Mouse (Mus musculus) embryonic facial prominence, embryonic 15.5 days (tissue): ENCODE results near the gene Ddx5. TPM values are rescaled to one million over a fixed set of nuclear protein-coding genes. Genes with fewer than 3 reads are reported as not detected.
"Not testable (repeated sequence)": the region's sequence is repeated elsewhere in the genome, so short reads cannot be mapped to it uniquely, and the experiment has no call there.

Experiments
- ATAC-seq: fragments of 200-750 bp; cut with Nextera tagmentation; 2 replicates; pipeline ENCODE4 v1.8.0; 2017; ENCODE audit warnings: low read depth, moderate TSS enrichment; ENCODE audit not compliant: insufficient number of reproducible peaks, low FRiP score, low TSS enrichment
- H3K27ac ChIP-seq: fragments of 300-500 bp; sonication (generic); replicated peaks from 2 replicates; pipeline ENCODE4 v1.5.1; 2015; ENCODE audit warnings: mild to moderate bottlenecking, inconsistent platforms
- H3K27me3 ChIP-seq: fragments of 300-500 bp; sonication (generic); 2 replicates; pipeline ENCODE4 v1.6.1; 2015; ENCODE audit warnings: inconsistent platforms
- H3K36me3 ChIP-seq: fragments of 300-500 bp; sonication (generic); 2 replicates; pipeline ENCODE4 v1.6.1; 2015; ENCODE audit warnings: mild to moderate bottlenecking, inconsistent platforms
- H3K4me1 ChIP-seq: fragments of 300-500 bp; sonication (generic); 2 replicates; pipeline ENCODE4 v1.6.1; 2015; ENCODE audit warnings: inconsistent platforms
- H3K4me2 ChIP-seq: fragments of 300-500 bp; sonication (generic); replicated peaks from 2 replicates; pipeline ENCODE4 v1.6.1; 2015; ENCODE audit warnings: mild to moderate bottlenecking, inconsistent platforms
- H3K4me3 ChIP-seq: fragments of 300-500 bp; sonication (generic); replicated peaks from 2 replicates; pipeline ENCODE4 v1.5.1; 2015; ENCODE audit warnings: mild to moderate bottlenecking, inconsistent platforms
- H3K9ac ChIP-seq: fragments of 300-500 bp; sonication (generic); 2 replicates; pipeline ENCODE4 v1.6.1; 2015; ENCODE audit warnings: inconsistent platforms
- H3K9me3 ChIP-seq: fragments of 300-500 bp; sonication (generic); replicated peaks from 2 replicates; pipeline ENCODE4 v1.6.1; 2016; ENCODE audit warnings: inconsistent platforms
- WGBS: fragments of 180-500 bp; shearing (Covaris S2); methylation state at CpG from one replicate; pipeline ENCODE4 v1.1.7; 2015; 5-methylcytosine and 5-hydroxymethylcytosine counted together
- polyA plus RNA-seq: library from polyadenylated mRNA; unstranded; fragments of >200 nt; fragmentation: Nextera tagmentation; extraction: Ambion mirVana; gene quantifications from 2 replicates; pipeline ENCODE4 v1.2.1, GENCODE M21; 2015

Gene Ddx5
- polyA plus RNA-seq, 1 experiment from 2014 or later = 297 TPM

DNA sequence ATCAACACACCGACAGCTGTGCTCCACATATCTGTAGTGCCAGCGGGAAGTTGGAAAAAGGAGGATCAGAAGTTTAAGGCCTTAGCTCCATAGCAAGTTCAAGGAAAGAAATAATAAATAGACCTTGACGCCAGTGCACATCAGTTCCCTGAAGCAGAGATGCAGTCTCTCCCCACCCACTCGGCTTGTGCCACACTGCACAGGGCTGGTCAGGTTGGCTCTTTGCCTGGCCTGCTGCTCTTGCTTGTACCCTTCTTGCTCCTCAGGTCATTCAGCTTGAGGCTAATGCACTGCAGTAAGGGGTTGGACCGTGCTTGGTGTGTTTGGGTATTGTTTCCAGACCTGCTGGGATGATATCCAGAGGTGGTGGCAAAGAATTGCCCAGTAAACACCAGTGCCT, 28.5 kb downstream of the Ddx5 start:
- peaks cover 17% of the 10 kb centered on the region for H3K4me1 ChIP-seq
- H3K27me3 ChIP-seq = no peaks in the 10 kb centered on the region
- no peak for ATAC-seq
- 91% methylated on average over 5 of the region's 5 CpGs for WGBS
- 0 out of 2 replicates have a peak, but pooled peaks cover 3% of the 10 kb centered on the region for H3K36me3 ChIP-seq
- no peak overlapping the region for H3K27ac ChIP-seq
- H3K9me3 ChIP-seq = no peaks in the 10 kb centered on the region
- H3K4me3 ChIP-seq = no peak overlapping the region
- H3K9ac ChIP-seq = no peak overlapping the region
- H3K4me2 ChIP-seq = no peak overlapping the region

DNA sequence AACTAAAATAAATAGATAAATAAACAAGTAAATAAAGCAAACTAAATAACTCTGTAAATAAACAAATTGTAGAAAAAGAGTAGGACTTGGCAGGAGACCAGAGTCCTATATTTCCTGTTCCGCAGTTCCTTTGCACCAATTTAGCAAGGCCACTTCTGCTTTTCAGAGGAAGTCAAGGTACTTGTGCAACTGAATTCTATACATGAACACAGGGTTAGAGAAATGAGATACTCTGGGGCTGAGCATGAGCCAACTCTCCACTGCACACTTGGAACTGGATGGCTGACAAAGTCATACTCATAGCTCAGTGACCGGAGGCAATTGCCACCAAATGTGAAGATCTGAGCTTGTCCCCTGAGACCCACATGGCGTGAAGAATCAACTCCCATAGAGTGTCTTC, 30.0 kb downstream of the Ddx5 start:
- Histone ChIP-seq H3K9ac (no peak overlapping the region), H3K27me3 (no peaks in the 10 kb centered on the region), H3K36me3 (no peaks in the 10 kb centered on the region), H3K27ac (no peak overlapping the region), H3K4me1 (peaks cover 17% of the 10 kb centered on the region), H3K4me2 (no peak overlapping the region), H3K9me3 (no peaks in the 10 kb centered on the region), H3K4me3 (no peak overlapping the region)
- no peak for ATAC-seq
- 87% methylated on average over 3 of the region's 3 CpGs for WGBS

DNA sequence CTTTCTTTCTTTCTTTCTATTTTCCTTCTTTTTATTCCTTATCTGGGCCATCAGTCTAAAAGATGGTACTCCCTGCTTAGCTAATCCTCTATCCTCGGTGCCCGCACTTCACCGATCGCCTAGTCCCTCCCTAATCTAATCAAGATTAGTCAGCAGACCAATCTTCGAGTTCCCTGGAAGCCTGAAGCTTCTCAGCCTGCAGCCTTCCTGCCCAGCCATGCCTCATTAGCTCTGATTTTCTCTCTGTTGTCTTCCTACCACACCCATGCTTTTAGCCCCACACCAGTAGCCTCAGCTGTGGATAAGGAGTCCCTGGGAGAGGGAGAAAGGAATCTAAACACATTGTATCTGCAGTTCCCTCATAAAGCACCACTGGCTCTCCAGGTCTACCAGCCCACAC, 33.4 kb downstream of the Ddx5 start:
- Histone ChIP-seq H3K36me3 (no peaks in the 10 kb centered on the region), H3K9me3 (no peaks in the 10 kb centered on the region), H3K27ac (no peak overlapping the region), H3K4me1 (no peaks in the 10 kb centered on the region), H3K9ac (no peak overlapping the region), H3K4me2 (no peak overlapping the region), H3K4me3 (no peak overlapping the region), H3K27me3 (no peaks in the 10 kb centered on the region)
- 46% methylated on average over 5 of the region's 5 CpGs for WGBS
- ATAC-seq = no peak

DNA sequence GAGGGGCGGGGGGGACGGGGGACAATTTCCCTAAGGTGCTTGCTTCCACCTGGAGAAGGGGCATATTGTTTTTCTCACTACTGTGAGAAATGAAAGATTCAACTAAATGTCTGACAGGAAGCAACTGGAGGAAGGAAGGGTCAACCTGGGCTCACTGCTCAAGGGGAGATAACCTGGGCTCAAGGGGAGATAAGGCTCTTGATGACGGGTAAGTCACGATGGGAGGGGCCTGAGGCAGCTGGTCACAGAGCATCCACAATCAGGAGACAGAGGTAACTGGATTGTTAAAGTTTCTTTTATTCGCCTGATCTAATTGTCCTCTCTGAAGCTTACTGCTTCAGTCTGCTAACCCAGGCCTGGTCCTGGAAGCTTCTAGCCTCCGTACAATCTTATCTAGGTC, 35.7 kb downstream of the Ddx5 start:
- ATAC-seq = no peak
- Histone ChIP-seq H3K27ac (no peak overlapping the region), H3K4me1 (no peaks in the 10 kb centered on the region), H3K36me3 (no peaks in the 10 kb centered on the region), H3K9ac (no peak overlapping the region), H3K4me2 (no peak overlapping the region), H3K9me3 (no peaks in the 10 kb centered on the region), H3K27me3 (no peaks in the 10 kb centered on the region), H3K4me3 (no peak overlapping the region)
- 86% methylated on average over 6 of the region's 6 CpGs for WGBS

DNA sequence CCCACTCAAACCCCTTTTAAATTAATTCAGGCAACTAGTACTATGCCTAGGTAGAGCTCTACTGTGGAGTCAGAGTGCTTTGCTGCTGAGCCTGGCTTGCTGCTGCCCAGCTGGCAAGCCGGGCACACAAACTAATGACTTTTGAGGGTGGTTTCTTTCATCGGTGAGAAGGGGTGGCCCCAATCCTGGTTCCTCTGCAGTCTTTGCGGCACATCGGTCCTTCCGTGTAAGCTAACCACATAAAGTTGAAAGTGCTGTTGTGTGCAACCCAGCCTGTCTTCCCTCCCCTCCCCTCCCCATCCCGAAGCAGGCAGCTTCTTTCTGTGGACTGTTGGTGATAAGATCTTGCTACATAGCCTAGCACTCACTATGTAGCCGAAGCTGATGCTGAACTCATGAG, 36.9 kb downstream of the Ddx5 start:
- H3K9me3 ChIP-seq = no peaks in the 10 kb centered on the region
- ATAC-seq = no peak
- no peak overlapping the region for H3K27ac ChIP-seq
- 72% methylated on average over 7 of the region's 7 CpGs for WGBS
- H3K36me3 ChIP-seq = no peaks in the 10 kb centered on the region
- H3K4me2 ChIP-seq = no peak overlapping the region
- no peak overlapping the region for H3K4me3 ChIP-seq
- no peaks in the 10 kb centered on the region for H3K27me3 ChIP-seq
- no peaks in the 10 kb centered on the region for H3K4me1 ChIP-seq
- no peak overlapping the region for H3K9ac ChIP-seq

DNA sequence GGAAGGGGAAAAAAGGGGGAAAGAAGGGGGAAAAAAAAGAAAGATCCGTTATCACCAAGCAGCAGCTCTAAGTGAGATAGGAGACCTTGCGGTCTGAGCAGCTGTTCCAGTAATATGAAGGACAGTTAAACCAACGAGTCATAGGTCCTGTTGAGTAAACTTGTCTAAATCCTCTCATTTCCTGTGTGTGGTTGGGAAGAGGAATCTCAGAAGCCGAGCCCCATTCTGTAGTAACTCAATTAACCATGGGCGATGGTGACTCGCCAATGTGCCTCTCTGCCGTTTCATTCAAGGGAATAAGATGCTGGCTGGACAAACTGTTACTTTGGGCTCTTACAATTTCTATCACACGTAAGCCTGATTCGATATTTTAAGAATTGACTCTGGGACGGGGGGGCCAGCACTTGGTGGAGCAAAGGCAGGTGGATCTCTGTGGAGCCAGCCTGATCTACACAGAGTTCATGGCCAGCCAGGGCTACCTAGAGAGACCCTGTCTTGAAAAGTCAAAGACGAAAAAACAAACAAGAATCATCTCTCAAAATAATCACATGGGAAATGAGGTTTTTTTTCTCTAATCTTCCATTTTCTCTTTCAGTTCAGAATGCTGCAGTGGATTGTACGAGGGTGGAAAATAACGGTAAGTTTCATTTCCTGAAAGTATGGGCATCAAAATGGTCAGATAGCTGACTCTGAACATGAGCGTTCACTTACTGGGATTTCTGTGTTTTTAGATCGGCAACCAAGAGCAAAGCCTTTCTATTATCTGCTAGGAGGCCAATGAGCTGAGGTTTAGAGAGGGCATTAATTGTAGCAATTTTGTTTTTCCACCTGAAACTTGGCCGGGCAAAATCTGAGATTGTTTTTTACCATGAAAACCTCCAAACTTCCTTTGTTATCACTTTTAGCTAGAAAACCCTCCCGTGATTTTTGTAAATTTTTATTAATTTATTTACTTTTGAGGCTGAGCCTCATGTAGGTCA, 37.7 kb downstream of the Ddx5 start, which contains the start of gene Milr1:
TSS of gene Milr1 (plus strand) at position 188 of the 980 bp plus-strand sequence.
- Histone ChIP-seq H3K36me3 (no peaks in the 10 kb centered on the region), H3K4me1 (no peaks in the 10 kb centered on the region), H3K27me3 (no peaks in the 10 kb centered on the region), H3K9ac (no peak within 1 kb of the TSS), H3K9me3 (no peaks in the 10 kb centered on the region), H3K27ac (no peak within 1 kb of the TSS), H3K4me3 (no peak within 1 kb of the TSS), H3K4me2 (no peak within 1 kb of the TSS)
- no peak for ATAC-seq
- 80% methylated on average over 17 of the region's 17 CpGs for WGBS

DNA sequence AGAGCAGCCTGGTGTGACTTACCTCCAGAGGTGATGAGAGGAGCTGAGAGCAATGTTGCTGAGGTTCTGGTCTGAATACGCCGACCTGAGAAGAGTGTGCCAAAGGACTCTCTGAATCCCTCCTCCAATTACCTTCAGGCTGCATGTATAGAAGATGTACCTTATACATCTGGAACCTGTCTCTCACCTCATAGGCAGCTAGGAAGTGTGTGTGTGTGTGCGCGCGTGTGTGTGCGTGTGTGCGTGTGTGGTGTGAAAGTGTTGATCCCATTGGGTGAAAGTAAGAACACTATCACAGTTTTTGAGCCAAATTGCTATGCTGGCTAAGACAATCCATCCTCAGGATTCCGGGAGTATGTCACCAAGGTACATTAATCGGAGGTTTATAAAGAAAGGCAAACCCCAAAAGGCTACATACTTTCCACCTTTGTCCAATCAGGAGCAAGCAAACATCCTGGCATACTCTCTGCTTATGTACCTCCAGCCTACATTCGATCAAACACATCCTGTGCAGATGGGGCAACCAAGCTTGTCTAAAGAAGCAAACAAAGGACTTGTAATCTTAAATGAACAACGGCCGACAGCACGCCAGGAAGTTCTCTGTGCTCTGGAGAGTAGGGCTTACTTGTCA, 38.7 kb downstream of the Ddx5 start, which contains the start of gene Pecam1:
TSS of gene Pecam1 (minus strand) at position 508 of the 631 bp plus-strand sequence.
- Histone ChIP-seq H3K27ac (no peak within 1 kb of the TSS), H3K4me3 (no peak within 1 kb of the TSS), H3K4me1 (no peaks in the 10 kb centered on the region), H3K27me3 (no peaks in the 10 kb centered on the region), H3K4me2 (no peak within 1 kb of the TSS), H3K9ac (no peak within 1 kb of the TSS), H3K36me3 (no peaks in the 10 kb centered on the region), H3K9me3 (no peaks in the 10 kb centered on the region)
- no peak for ATAC-seq
- 83% methylated on average over 13 of the region's 13 CpGs for WGBS

DNA sequence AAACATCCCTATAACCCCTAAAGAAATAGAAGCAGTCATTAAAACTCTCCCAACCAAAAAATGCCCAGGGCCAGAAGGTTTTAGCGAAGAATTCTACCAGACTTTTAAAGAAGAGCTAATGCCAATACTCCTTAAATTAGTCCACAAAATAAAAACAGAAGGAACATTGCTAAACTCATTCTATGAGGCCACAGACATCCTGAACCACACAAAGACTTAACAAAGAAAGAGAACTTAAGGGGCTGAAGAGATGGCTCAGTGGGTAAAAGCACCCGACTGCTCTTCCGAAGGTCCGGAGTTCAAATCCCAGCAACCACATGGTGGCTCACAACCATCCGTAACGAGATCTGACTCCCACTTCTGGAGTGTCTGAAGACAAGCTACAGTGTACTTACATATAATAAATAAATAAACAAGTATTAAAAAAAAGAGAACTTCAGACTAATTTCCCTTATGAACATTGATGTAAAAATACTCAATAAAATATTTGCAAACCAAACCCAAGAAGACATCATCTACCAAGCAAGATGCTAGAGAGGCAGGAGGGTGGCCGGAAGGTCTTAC, 39.3 kb downstream of the Ddx5 start:
- not testable (repeated sequence) for ATAC-seq, H3K36me3 ChIP-seq, H3K4me3 ChIP-seq, H3K9ac ChIP-seq, H3K4me1 ChIP-seq, H3K9me3 ChIP-seq, H3K27me3 ChIP-seq, H3K27ac ChIP-seq, H3K4me2 ChIP-seq
- WGBS = 94% methylated on average over 7 of the region's 7 CpGs

DNA sequence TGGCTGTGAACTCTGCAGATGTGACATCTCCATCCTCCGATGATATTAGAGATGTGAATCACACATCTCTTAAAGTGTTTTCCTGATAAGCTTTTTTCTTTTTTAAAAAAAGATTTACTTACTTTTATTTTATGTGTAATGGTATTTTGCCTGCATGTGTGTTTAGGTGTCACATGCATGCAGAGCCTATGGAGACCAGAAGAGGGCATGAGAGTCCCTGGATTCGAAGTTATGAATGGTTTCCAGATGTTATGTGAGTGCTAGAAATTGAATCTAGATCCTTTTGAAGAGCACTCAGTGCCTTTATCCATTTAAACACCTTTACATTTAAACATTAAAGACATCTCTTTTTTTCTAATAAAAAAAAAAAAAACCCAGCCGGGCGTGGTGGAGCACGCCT, 44.0 kb downstream of the Ddx5 start:
- WGBS = 87% methylated on average over 5 of the region's 5 CpGs
- H3K4me3 ChIP-seq = no peak overlapping the region
- no peak overlapping the region for H3K9ac ChIP-seq
- ATAC-seq = no peak
- no peak overlapping the region for H3K27ac ChIP-seq
- H3K27me3 ChIP-seq = no peaks in the 10 kb centered on the region
- no peaks in the 10 kb centered on the region for H3K36me3 ChIP-seq
- H3K4me1 ChIP-seq = no peaks in the 10 kb centered on the region
- no peaks in the 10 kb centered on the region for H3K9me3 ChIP-seq
- no peak overlapping the region for H3K4me2 ChIP-seq

DNA sequence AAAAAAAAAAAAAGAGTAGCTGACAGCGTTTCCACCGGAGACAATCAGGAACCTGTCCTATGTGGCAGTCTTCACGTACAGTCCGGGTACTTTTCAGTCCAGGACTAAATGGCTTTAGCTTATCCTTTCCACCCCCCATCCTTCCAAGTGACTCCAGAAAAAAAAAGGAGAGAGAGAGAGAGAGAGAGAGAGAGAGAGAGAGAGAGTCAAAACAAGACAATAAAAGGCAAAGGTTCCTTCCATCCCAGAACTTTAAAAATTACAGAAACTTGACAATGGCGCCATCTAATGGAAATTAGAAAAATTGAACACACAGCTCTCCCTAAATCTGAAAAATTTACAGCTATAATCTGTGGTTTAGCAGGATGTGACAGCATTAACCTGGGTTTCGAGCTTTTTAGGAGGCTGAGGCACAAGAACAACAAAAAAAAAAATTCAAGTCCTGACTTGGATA, 46.6 kb downstream of the Ddx5 start:
- no peaks in the 10 kb centered on the region for H3K27me3 ChIP-seq
- no peaks in the 10 kb centered on the region for H3K9me3 ChIP-seq
- ATAC-seq = no peak
- no peaks in the 10 kb centered on the region for H3K4me1 ChIP-seq
- WGBS = 46% methylated on average over 6 of the region's 6 CpGs
- no peak overlapping the region for H3K27ac ChIP-seq
- H3K36me3 ChIP-seq = no peaks in the 10 kb centered on the region
- no peak overlapping the region for H3K9ac ChIP-seq
- no peak overlapping the region for H3K4me3 ChIP-seq
- no peak overlapping the region for H3K4me2 ChIP-seq

DNA sequence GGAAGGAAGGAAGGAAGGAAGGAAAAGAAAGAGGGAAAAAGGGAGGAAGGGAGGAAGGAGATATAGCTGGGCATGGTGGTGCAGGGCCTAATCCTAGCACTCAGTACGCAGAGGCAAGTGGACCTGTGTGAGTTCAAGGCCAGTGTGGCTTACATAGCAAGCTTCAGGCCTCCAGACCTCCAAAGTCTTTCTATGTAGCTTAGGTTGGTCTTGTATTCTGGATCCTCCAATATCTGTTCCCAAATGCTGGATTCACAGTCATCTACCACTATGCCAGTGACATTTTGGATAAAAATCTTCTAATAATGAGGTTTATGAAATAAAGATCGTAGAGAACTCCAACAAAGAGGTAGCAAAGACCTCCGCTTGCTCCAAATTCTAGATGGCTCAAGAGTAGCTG, 47.2 kb downstream of the Ddx5 start:
- ATAC-seq = no peak
- Histone ChIP-seq H3K9me3 (no peaks in the 10 kb centered on the region), H3K36me3 (no peaks in the 10 kb centered on the region), H3K27me3 (no peaks in the 10 kb centered on the region), H3K4me1 (peaks cover 4% of the 10 kb centered on the region; the same call in 1 of the 2 replicates), H3K4me3 (no peak overlapping the region), H3K9ac (no peak overlapping the region), H3K4me2 (no peak overlapping the region), H3K27ac (no peak overlapping the region)
- 92% methylated on average over 3 of the region's 3 CpGs for WGBS
